Mouse (Mus musculus) gastrocnemius, postnatal 36 days (tissue): ENCODE results near the gene Cyct. TPM values are rescaled to one million over a fixed set of nuclear protein-coding genes. Genes with fewer than 3 reads are reported as not detected.

ENCODE experiments used
- DNase-seq, 2 experiments: peaks; one replicate each; pipeline ENCODE4 v3.0.0; 2022
- intact Hi-C: fragments of 180-260 bp; cut with DNase I; formaldehyde crosslinking; loops from one replicate; pipeline ENCODE4 v1.15.1; 2025
- microRNA-seq, 2 experiments: library from miRNA; unstranded; fragments of <30 nt; microRNA quantifications; one replicate each; pipeline ENCODE4 v1.2.0; 2021
- total RNA-seq, 2 experiments: library from RNA; stranded (reverse); gene quantifications; 2 replicates each; pipeline ENCODE4 v1.2.3; 2021

The Cyct gene
- total RNA-seq, 2 experiments from 2014 or later: not detected

DNA sequence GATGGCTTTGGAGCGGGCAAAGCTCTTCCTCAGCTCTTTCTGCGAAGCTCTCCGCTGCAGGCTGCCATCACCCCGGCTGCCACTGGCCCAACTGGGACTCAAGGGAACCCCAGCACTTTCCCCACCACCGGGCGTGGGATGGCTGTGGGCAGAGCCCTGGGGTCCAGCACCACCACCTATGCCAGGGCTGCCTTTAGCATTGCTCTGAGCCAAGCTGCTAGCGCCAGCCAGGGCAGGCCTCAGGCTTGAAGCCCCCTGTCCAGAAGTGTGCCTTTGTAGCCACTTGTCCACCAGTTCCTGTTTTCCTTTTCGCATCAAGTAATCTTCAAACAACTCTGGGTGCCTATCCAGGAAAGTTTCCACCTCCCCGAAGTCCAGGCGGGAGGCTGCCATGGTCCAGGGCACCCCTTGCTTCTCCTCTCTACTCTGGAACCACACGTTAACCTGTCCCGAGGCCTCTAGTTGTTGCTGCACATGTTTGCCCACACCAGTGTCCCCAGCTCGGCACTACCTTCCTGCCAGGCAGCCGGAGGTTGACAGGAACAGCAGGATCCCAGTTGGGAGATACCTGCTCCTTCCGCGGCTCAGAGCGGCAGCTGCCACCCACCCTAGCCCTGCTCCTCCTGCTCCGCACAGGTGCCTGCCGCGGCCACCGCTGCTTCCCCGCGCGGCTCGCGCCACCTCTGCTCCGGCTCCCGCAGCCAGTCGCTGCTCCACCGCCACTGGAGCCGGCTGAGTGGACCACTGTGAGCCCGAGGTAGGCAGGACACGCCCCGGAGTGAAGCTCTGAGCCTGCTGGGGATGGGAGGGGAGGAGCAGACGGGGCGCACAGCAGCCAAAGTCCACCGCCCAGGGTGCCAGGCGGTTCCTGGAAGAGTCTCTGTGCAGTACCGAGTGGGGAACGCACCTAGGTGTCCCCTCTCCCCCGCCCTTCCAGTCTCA, 21.8 kb downstream of the Cyct start, which contains the start of gene Pde11a:
Pde11a (minus strand) TSS at position 560 of the 942 bp plus-strand sequence.
- no peak for DNase-seq
- intact Hi-C loops: no loop called here

DNA sequence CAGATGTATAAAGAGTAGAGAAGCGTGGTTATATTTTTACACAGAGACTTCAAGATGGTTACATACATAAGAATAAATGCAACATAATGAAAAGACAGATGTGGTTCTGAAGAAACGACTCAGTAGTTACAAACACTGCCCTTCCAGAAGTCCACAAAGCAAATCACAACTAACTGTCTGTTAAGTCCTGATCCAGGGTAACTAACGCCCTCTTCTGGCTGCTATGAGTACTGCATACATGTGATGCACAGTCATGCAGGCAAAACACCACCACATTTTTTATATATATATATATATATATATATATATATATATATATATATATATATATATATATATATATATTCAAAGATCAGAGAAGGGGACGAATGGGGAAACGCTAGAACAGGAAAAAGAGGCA, 25.7 kb downstream of the Cyct start:
- no peak for DNase-seq
- intact Hi-C loops: no loop called here

DNA sequence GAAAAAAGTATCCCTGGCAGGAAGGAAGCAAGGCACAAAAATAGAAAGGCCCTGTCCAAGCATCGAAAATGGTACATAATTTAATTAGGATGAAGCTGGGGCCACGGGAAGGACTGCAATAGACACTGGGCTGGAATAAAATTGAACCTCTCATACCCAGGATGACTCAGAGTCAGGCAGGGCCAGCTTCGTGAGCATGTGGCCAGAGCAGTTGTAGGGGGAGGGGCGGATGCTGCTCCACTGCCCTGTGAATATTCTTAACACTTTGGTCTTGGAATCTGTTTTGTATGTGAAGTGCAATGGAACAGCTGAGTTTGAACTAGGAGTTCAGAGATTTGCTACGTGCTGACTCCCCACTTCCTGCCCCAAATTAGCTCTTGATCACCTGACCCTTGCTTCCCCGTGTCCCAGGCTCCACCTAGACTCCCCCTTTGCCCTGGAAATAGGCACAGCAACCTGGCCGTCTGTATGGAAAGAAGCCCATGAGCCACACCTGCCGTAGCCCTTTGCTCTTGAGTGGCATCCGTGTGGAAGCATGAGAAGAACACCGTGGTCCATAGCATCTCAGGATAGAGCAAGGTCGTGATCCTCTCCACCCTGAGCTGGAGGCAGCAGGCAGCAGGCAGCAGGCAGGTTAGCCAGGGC, 28.0 kb downstream of the Cyct start:
- intact Hi-C loops: no loop called here
- no peak for DNase-seq

DNA sequence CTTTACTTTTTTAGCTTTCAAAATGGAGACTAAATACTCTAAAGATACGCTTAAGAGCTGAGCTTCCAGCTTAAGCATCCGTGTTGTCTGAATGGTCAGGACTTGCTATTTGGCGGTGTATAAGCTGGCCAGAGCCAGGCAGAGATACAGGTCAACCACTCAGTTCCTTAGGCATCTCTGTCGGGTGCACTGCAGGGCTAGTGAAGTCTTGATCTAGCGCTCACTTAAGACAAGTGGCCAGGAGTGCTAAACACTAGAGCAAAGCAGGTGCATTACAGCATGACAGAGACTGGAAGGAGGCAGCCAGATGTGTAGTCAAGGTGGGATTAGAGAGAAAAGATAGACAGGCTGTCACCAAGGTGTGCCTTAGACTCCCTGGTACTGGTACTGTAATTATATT, 30.2 kb downstream of the Cyct start:
- intact Hi-C loops: no loop called here

DNA sequence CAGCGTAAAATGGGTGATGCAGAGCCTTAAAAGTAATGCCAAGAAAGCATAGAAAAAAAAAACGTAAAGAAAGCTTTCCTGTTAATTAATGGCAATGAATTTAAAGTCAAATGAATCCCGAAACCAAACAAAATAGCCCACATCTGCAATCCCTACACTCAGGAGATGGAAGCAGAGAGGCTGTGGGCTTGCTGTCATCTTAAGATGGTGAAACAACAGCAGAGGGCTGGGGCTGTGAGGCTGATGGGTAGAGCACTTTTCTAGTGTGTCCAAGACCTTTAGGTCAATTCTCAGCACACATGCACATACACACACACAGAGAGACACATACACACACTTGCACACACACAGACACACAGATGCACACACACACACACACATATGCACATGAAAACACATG, 34.1 kb downstream of the Cyct start:
- intact Hi-C loops: no loop called here
- DNase-seq: no peak

More for the DNA sequence above, 30.2 kb downstream of the Cyct start:
- no peak for DNase-seq

DNA sequence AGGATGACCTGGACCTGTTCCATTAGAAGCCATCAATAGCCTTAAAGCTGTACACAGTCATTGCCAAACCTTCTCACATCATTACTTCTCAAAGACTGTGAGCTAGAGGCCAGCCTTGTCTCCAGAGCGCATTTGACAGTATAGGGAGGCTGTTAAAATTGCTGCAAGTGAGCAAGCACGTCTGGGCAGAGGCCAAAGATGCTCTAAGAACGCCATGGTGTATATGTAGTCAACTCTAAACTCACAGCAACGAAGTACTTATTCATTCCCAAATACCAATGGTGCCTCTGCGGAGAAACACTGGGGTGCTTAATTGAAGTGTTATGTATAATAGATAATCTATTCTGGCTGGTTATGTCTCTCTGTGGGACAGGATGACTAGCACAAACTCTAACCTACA, 35.8 kb downstream of the Cyct start:
- intact Hi-C loops: no loop called here

DNA sequence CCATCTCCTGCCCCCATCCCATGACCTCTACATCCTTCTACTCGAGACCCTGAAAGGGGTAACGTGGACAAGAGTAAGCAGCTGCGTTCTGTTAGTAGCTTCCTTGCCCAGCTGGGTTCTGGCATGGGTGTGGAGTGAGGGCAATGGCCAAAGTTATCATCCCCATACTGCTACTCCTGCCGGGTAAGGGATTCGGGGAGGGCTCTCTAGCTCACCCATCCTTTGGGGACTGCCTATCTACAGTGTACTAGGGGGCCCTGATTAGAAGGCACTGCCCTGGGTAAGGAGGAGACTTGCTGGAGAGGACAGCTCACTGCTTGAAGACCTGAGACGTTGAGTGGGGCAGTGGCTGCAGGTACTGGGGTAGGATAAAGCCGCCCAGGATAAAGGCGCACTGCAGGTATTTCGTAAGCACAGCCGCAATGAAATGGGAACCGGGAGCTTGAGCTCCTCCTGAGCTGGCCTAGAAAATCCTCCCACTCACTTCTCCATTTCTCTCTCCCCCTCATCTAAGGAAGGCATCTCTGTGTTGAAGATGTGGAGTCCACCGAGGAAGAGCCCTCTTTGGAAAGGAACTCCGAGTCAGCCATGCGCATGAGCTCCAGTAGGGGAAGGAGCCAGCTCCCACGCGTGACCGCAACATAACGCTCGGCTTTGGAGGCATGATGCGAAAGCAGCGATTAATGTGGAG, 36.9 kb downstream of the Cyct start:
- intact Hi-C loops: no loop called here
- DNase-seq: no peak

More for the DNA sequence above, 35.8 kb downstream of the Cyct start:
- no peak for DNase-seq

DNA sequence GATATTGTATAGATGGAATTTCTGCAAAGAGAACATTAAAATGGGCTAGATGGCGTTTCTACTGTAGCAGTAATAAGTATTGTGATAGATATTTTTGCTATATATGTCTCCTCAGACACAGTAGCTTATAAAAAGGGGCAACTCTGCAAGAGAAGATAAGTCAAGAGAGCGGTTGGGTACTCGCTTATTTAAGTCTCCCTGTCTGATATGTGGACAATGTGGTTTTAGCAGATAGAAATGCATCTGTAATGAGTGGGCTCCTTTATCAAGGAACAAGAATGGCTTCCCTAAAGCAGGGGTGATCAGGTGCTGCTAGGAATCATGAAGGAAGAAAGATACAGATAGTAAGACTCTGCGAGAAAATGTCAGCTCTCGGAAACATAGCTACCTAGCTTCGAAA, 39.9 kb downstream of the Cyct start:
- intact Hi-C loops: no loop called here
- no peak for DNase-seq

DNA sequence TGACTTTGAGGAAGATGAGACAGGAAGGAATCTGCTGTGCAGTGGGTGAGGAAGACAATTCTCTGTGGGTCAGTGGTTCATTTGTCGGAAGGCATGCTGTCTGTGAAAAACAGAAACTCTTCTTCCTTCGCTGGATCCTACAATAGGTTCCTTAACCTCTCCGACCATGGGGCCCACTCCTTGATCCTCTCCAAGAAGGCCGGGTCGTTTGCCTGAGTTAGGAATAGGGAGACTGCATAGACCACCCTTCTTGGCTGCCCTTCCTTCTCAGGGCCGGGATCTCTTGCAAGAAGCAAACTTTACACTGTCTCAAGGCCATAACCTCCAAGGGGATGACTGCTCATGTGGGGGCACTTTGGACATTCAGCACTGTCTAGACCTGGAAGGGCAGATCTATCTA, 41.0 kb downstream of the Cyct start:
- no peak for DNase-seq
- intact Hi-C loops: no loop called here

Small RNA genes lying within 50 kb of the gene (microRNA-seq; reads per million reads assigned to microRNA genes)
- gene Gm44337: 0 reads per million in 2 experiments

Other genes with a start within 250 kb of the Cyct start
- gene Pde11a, start 21.7 kb downstream of the Cyct start, total RNA-seq: under 1 TPM in 1 of 2 experiments, not detected in 1; 0.15 TPM
- gene Rbm45, start 9.5 kb upstream of the Cyct start, total RNA-seq: 1 to 10 TPM; 9.1 to 9.6 TPM
- gene Osbpl6, start 46.1 kb upstream of the Cyct start, total RNA-seq: 10 to 100 TPM; 33.8 to 36.3 TPM